Mouse (Mus musculus): Measurements from ENCODE around the gene Nptx1. TPM values are rescaled to one million over a fixed set of nuclear protein-coding genes. Genes with fewer than 3 reads are reported as not detected.

The Nptx1 gene
- polyA plus RNA-seq, 1 experiment from 2014 or later = 16.1 TPM

DNA sequence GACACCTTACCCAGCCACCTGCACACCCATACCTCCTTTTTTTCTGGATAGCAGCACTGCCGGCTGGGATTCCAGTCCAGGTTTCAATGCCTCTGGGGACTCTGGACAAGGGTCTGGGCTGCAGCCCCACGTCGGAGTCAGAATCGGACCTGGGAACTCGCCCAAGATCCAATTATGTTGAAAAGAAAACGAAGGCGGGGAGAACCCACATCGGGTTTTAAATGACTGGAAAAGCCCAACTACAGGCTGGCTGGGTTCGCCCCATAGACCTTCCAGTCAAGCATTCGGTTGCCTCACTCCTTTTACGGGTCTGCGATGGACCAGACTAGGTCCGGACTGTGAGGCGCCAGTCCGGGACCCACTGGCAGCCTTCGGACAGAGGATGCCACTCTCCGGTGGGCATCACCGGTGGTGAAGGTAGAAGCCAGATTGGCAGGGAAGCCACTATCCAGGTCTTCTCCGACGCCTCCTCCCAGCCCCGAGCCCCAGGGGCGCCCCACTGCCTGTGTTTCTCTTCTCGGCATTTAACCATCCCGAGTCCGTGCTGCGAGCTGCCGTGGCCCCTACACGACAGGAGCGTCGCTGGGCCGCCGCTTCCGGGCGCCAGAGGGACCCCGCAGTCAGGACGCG is 1.3 kb upstream of the Nptx1 start:
- H3K9ac ChIP-seq = peak overlapping the region; percentile 55
- H3K27me3 ChIP-seq (replicated peaks) = peaks cover 79% of the 10 kb centered on the region
- H3K36me3 ChIP-seq = 0 out of 2 replicates have a peak, but pooled peaks cover 2% of the 10 kb centered on the region
- H3K4me3 ChIP-seq = peak overlapping the region; percentile 64
- no peak for ATAC-seq (ENCODE audit: low FRiP score, low read depth)
- peaks cover 72% of the 10 kb centered on the region for H3K4me1 ChIP-seq
- peak overlapping the region; percentile 98 for H3K4me2 ChIP-seq (replicated peaks)
- H3K27ac ChIP-seq = no peak overlapping the region
- no peaks in the 10 kb centered on the region for H3K9me3 ChIP-seq
- under 1% methylated on average over 37 of the region's 37 CpGs for WGBS

DNA sequence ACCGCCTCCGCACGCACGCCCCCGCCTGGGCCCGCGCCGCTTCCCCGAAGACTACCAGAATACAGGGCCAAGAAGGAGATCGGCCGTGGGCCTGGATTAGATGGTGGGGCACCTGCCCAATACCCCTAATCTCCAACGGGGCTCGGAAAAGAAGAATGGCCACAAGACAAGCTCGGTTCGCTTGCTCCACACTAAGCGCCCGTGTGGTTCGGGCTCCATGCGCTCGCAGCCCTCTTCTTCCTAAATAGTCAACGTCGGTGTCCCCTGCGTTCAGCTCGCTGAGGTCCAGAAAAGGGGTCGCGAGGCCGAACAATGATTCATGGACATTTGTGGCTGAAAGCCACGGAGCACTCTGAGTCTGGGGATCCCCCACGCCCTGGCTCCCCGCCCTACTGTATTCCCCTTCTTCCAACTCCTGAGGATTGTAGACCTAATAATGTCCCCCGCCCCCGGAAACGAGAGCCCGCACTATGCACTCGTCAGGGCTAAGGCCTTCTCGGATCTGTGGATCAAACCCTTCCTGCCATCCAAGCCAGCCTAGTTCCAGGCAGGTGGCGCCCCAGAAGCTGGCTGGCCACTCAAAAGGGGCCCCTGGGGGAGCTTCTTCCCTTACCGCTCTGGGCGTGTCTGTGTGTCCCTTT is 518 bp upstream of the Nptx1 start:
- H3K4me1 ChIP-seq = peaks cover 72% of the 10 kb centered on the region
- peaks cover 80% of the 10 kb centered on the region for H3K27me3 ChIP-seq (replicated peaks)
- WGBS = under 1% methylated on average over 39 of the region's 39 CpGs
- 0 out of 2 replicates have a peak, but pooled peaks cover 2% of the 10 kb centered on the region for H3K36me3 ChIP-seq
- H3K9me3 ChIP-seq = no peaks in the 10 kb centered on the region
- peak; percentile 11; the same call in 1 of the 2 replicates for ATAC-seq (ENCODE audit: low FRiP score, low read depth)
- H3K4me2 ChIP-seq (replicated peaks) = peak overlapping the region; percentile 98
- H3K27ac ChIP-seq = no peak overlapping the region
- H3K4me3 ChIP-seq = peak overlapping the region; percentile 64
- peak overlapping the region; percentile 77 for H3K9ac ChIP-seq

GRCm38 (mm10) chr11:119546496-119547182 is 914 bp downstream of the Nptx1 start:
- peaks cover 79% of the 10 kb centered on the region for H3K27me3 ChIP-seq (replicated peaks)
- H3K9ac ChIP-seq = peak overlapping the region; percentile 77
- H3K4me2 ChIP-seq (replicated peaks) = peak overlapping the region; percentile 98
- peaks cover 72% of the 10 kb centered on the region for H3K4me1 ChIP-seq
- H3K27ac ChIP-seq = no peak overlapping the region
- H3K9me3 ChIP-seq = no peaks in the 10 kb centered on the region
- 0 out of 2 replicates have a peak, but pooled peaks cover 2% of the 10 kb centered on the region for H3K36me3 ChIP-seq
- ATAC-seq (ENCODE audit: low FRiP score, low read depth) = no peak
- under 1% methylated on average over 46 of the region's 46 CpGs for WGBS
- H3K4me3 ChIP-seq = peak overlapping the region; percentile 64

- Histone ChIP-seq H3K36me3 (0 out of 2 replicates have a peak, but pooled peaks cover 2% of the 10 kb centered on the region), H3K27ac (no peak overlapping the region), H3K4me2 (replicated peaks) (peak overlapping the region; percentile 98), H3K9ac (peak overlapping the region; percentile 77), H3K27me3 (replicated peaks) (peaks cover 78% of the 10 kb centered on the region), H3K9me3 (no peaks in the 10 kb centered on the region), H3K4me3 (peak overlapping the region; percentile 64), H3K4me1 (peaks cover 65% of the 10 kb centered on the region)
- 9% methylated on average over 10 of the region's 10 CpGs for WGBS
- ATAC-seq (ENCODE audit: low FRiP score, low read depth) = no peak
Observed at GRCm38 (mm10) chr11:119545741-119546495, 1.6 kb downstream of the Nptx1 start.

DNA sequence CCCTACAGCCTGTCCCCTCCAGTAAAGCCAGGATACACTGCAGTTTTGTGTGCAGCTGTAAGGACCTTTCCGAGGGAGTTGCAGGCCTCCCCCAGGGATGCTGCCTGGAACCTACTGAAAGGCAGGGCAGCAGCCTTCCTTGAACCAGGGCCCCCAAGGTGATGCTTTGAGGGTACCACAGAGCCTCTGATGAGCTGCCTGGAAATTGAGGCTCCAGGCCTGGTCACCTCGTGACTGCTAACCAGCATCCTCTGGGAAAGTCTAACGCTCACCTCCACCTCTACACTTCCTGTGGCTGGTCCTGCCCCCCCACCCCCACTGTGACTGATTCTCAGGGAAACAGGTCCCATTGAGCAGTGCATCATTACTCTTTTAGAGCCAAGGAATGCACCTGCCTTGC is 2.3 kb downstream of the Nptx1 start:
- Histone ChIP-seq H3K36me3 (0 out of 2 replicates have a peak, but pooled peaks cover 2% of the 10 kb centered on the region), H3K9me3 (no peaks in the 10 kb centered on the region), H3K27ac (no peak overlapping the region), H3K4me2 (replicated peaks) (peak overlapping the region; percentile 98), H3K9ac (peak overlapping the region; percentile 77), H3K4me3 (peak overlapping the region; percentile 64), H3K4me1 (peaks cover 62% of the 10 kb centered on the region), H3K27me3 (replicated peaks) (peaks cover 80% of the 10 kb centered on the region)
- 60% methylated on average over 3 of the region's 3 CpGs for WGBS
- no peak for ATAC-seq (ENCODE audit: low FRiP score, low read depth)

DNA sequence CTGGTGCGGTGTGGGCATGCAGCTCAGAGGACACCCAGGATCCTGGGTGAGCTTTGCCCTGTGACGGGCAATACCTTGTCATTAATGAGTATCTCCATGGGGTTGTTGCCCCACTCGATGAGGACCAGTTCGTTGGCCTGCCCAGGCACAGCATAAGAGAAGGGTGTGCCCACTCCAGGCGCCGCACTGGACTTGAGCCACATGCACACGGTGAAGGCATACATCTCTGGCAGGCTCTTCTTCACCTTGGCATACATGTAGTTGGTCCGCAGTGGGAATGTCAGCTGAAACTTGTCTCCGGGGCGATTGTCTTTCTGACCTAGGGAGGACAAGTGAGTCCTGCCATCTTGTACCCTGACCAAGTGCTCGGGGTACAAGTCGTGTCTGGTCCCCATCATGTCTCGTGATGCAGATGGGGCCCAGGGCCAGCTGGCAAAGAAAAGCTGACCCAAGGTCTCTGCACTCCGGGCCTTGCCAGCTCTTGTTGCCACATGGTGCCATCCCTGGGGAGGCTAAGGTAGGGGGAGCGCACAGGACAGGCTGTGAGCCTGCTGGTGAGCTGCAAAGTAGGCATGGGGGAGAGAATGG is 2.9 kb downstream of the Nptx1 start:
- H3K4me3 ChIP-seq = peak overlapping the region; percentile 64; the same call in 1 of the 2 replicates
- H3K36me3 ChIP-seq = 0 out of 2 replicates have a peak, but pooled peaks cover 2% of the 10 kb centered on the region
- ATAC-seq (ENCODE audit: low FRiP score, low read depth) = no peak
- H3K9me3 ChIP-seq = no peaks in the 10 kb centered on the region
- H3K27me3 ChIP-seq (replicated peaks) = peaks cover 79% of the 10 kb centered on the region
- 82% methylated on average over 15 of the region's 15 CpGs for WGBS
- H3K27ac ChIP-seq = no peak overlapping the region
- H3K9ac ChIP-seq = no peak overlapping the region
- peak overlapping the region; percentile 98 for H3K4me2 ChIP-seq (replicated peaks)
- H3K4me1 ChIP-seq = peaks cover 57% of the 10 kb centered on the region

- 0 out of 2 replicates have a peak, but pooled peaks cover 2% of the 10 kb centered on the region for H3K36me3 ChIP-seq
- no peaks in the 10 kb centered on the region for H3K9me3 ChIP-seq
- peaks cover 73% of the 10 kb centered on the region for H3K27me3 ChIP-seq (replicated peaks)
- no peak overlapping the region for H3K4me3 ChIP-seq
- 56% methylated on average over 16 of the region's 16 CpGs for WGBS
- peak overlapping the region; percentile 98 for H3K4me2 ChIP-seq (replicated peaks)
- H3K4me1 ChIP-seq = peaks cover 50% of the 10 kb centered on the region
- H3K27ac ChIP-seq = no peak overlapping the region
- ATAC-seq (ENCODE audit: low FRiP score, low read depth) = no peak
- H3K9ac ChIP-seq = no peak overlapping the region
Observed at GRCm38 (mm10) chr11:119543816-119544517, 3.6 kb downstream of the Nptx1 start.

GRCm38 (mm10) chr11:119542886-119543285 is 4.7 kb downstream of the Nptx1 start:
- Histone ChIP-seq H3K27me3 (replicated peaks) (peaks cover 62% of the 10 kb centered on the region), H3K4me1 (peaks cover 40% of the 10 kb centered on the region), H3K4me2 (replicated peaks) (0 out of 2 replicates have a peak overlapping the region, but pooled peaks have one; percentile 98), H3K9ac (no peak overlapping the region), H3K9me3 (no peaks in the 10 kb centered on the region), H3K4me3 (no peak overlapping the region), H3K27ac (no peak overlapping the region), H3K36me3 (0 out of 2 replicates have a peak, but pooled peaks cover 2% of the 10 kb centered on the region)
- 82% methylated on average over 5 of the region's 5 CpGs for WGBS
- no peak for ATAC-seq (ENCODE audit: low FRiP score, low read depth)

DNA sequence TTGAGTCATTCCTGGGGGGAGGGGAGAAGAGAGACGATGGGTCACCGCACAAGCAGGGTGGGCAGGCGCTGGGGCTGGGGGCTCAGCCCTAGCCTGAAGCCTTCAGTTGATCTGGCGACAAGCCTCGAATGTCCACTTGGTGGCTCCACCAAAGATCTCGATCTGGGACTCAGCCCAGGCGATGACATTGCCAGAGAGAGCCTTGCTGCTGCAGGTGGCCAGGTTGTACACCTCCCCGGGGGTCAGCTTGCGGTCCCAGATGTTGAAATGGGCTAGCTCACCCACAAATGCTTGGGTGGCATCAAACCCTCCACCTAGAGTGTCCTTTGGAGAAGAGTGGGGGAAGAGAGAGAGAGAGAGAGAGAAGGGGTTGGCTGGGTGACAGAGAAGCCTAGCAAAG is 5.2 kb downstream of the Nptx1 start:
- no peak overlapping the region for H3K27ac ChIP-seq
- H3K4me3 ChIP-seq = no peak overlapping the region
- peaks cover 57% of the 10 kb centered on the region for H3K27me3 ChIP-seq (replicated peaks)
- H3K9me3 ChIP-seq = no peaks in the 10 kb centered on the region
- 54% methylated on average over 9 of the region's 9 CpGs for WGBS
- no peak overlapping the region for H3K9ac ChIP-seq
- H3K36me3 ChIP-seq = 0 out of 2 replicates have a peak, but pooled peaks cover 2% of the 10 kb centered on the region
- ATAC-seq (ENCODE audit: low FRiP score, low read depth) = no peak
- no peak overlapping the region for H3K4me2 ChIP-seq (replicated peaks)
- peaks cover 35% of the 10 kb centered on the region for H3K4me1 ChIP-seq

GRCm38 (mm10) chr11:119541082-119541481 is 6.5 kb downstream of the Nptx1 start:
- no peaks in the 10 kb centered on the region for H3K9me3 ChIP-seq
- no peak for ATAC-seq (ENCODE audit: low FRiP score, low read depth)
- H3K4me1 ChIP-seq = peaks cover 22% of the 10 kb centered on the region
- no peak overlapping the region for H3K27ac ChIP-seq
- H3K36me3 ChIP-seq = 0 out of 2 replicates have a peak, but pooled peaks cover 2% of the 10 kb centered on the region
- no peak overlapping the region for H3K4me2 ChIP-seq (replicated peaks)
- H3K27me3 ChIP-seq (replicated peaks) = peaks cover 44% of the 10 kb centered on the region
- H3K4me3 ChIP-seq = no peak overlapping the region
- no peak overlapping the region for H3K9ac ChIP-seq
- 77% methylated on average over 9 of the region's 9 CpGs for WGBS

DNA sequence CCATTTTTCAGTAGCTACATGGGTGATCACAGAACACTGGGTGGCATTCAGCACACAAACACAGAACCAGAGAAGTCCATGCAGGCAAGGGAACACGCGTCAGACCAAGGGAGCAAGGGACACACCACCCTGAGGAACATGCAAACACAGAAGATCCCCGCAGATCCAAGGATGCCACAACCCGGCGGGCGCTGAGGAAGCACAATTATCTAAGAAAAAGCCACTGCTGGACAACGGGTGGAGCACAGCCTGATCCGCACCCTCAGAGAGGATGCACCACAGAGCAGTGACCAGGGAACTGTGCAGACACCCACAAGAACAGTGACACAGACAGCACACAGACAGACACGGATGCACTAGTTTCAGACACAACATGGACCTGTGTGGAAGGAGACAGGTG is 7.0 kb downstream of the Nptx1 start:
- peaks cover 16% of the 10 kb centered on the region for H3K4me1 ChIP-seq
- no peaks in the 10 kb centered on the region for H3K9me3 ChIP-seq
- H3K9ac ChIP-seq = no peak overlapping the region
- ATAC-seq (ENCODE audit: low FRiP score, low read depth) = no peak
- no peak overlapping the region for H3K27ac ChIP-seq
- no peak overlapping the region for H3K4me3 ChIP-seq
- WGBS = 87% methylated on average over 9 of the region's 9 CpGs
- peaks cover 39% of the 10 kb centered on the region for H3K27me3 ChIP-seq (replicated peaks)
- H3K4me2 ChIP-seq (replicated peaks) = no peak overlapping the region
- H3K36me3 ChIP-seq = 0 out of 2 replicates have a peak, but pooled peaks cover 2% of the 10 kb centered on the region
